Mouse (Mus musculus) testis, adult 2 months (tissue): ENCODE measurements around the gene Tex52. TPM values are rescaled to one million over a fixed set of nuclear protein-coding genes. Genes with fewer than 3 reads are reported as not detected.
A peak's percentile ranks its signal among the peaks of the same experiment; 100 is the strongest.

Experiments used
- H3K27ac ChIP-seq: fragments of 200-500 bp; 2 replicates; pipeline ENCODE4 v1.5.1; 2012; ENCODE audit warnings: low read depth, low read length; ENCODE audit not compliant: control insufficient read depth, insufficient read depth
- H3K27me3 ChIP-seq: fragments of 200-500 bp; 2 replicates; pipeline ENCODE4 v1.6.1; 2012; ENCODE audit warnings: mild to moderate bottlenecking, low read length, moderate library complexity; ENCODE audit not compliant: control insufficient read depth, insufficient read depth
- H3K36me3 ChIP-seq: fragments of 200-500 bp; 2 replicates; pipeline ENCODE4 v1.6.1; 2012; ENCODE audit warnings: mild to moderate bottlenecking, low read length; ENCODE audit not compliant: control insufficient read depth, insufficient read depth
- H3K4me1 ChIP-seq: fragments of 200-500 bp; 2 replicates; pipeline ENCODE4 v1.6.1; 2012; ENCODE audit warnings: low read length; ENCODE audit not compliant: control insufficient read depth, insufficient read depth
- H3K4me3 ChIP-seq: fragments of 200-500 bp; 2 replicates; pipeline ENCODE4 v1.5.1; 2012; ENCODE audit warnings: low read depth, mild to moderate bottlenecking, low read length, moderate library complexity, mixed read lengths; ENCODE audit not compliant: control insufficient read depth
- CTCF ChIP-seq: fragments of 200-500 bp; IDR thresholded peaks from 2 replicates; pipeline ENCODE4 v1.5.1; 2012; ENCODE audit warnings: low read depth, mild to moderate bottlenecking, inconsistent platforms, low read length, moderate library complexity; ENCODE audit not compliant: control insufficient read depth, insufficient read depth, insufficient replicate concordance
- POLR2A ChIP-seq: fragments of 200-500 bp; IDR thresholded peaks from 2 replicates; pipeline ENCODE4 v1.6.1; 2012; ENCODE audit warnings: low read depth, mild to moderate bottlenecking, inconsistent platforms, low read length, moderate library complexity; ENCODE audit not compliant: control insufficient read depth
- polyA plus RNA-seq: library from polyadenylated mRNA; depleted of rRNA; stranded (reverse); fragments of >200 nt; gene quantifications from 2 replicates; pipeline ENCODE4 v1.2.3, GENCODE M21; 2012

Gene Tex52
- polyA plus RNA-seq, 1 experiment, result 44.5 TPM

- Histone ChIP-seq H3K4me1 (peaks cover 9% of the 10 kb centered on the region), H3K27me3 (no peaks in the 10 kb centered on the region), H3K4me3 (no peak overlapping the region), H3K36me3 (no peaks in the 10 kb centered on the region), H3K27ac (no peak overlapping the region)
- TF ChIP-seq CTCF, result no peak
- no peak for TF ChIP-seq POLR2A
These were observed 24.3 kb downstream of the Tex52 start for GRCm38 (mm10) chr6:128399421-128400185.

- peaks cover 4% of the 10 kb centered on the region for H3K4me1 ChIP-seq
- TF ChIP-seq POLR2A (no peak), CTCF (no peak)
- H3K27ac ChIP-seq, result no peak overlapping the region
- H3K36me3 ChIP-seq, result no peaks in the 10 kb centered on the region
- no peaks in the 10 kb centered on the region for H3K27me3 ChIP-seq
- H3K4me3 ChIP-seq, result no peak overlapping the region
These were observed 29.5 kb downstream of the Tex52 start for GRCm38 (mm10) chr6:128404708-128405107.

- Histone ChIP-seq H3K27me3 (no peaks in the 10 kb centered on the region), H3K4me3 (no peak overlapping the region), H3K27ac (no peak overlapping the region), H3K4me1 (no peaks in the 10 kb centered on the region), H3K36me3 (no peaks in the 10 kb centered on the region; the same call in 1 of the 2 replicates)
- no peak for TF ChIP-seq POLR2A
- TF ChIP-seq CTCF, result no peak
These were observed 33.4 kb downstream of the Tex52 start for GRCm38 (mm10) chr6:128408544-128409125.

GRCm38 (mm10) chr6:128410305-128410704 is 35.0 kb downstream of the Tex52 start:
- no peak for TF ChIP-seq POLR2A
- Histone ChIP-seq H3K36me3 (no peaks in the 10 kb centered on the region; the same call in 1 of the 2 replicates), H3K4me3 (no peak overlapping the region), H3K27ac (no peak overlapping the region), H3K4me1 (no peaks in the 10 kb centered on the region), H3K27me3 (no peaks in the 10 kb centered on the region)

- H3K4me3 ChIP-seq, result no peak overlapping the region
- H3K36me3 ChIP-seq, result no peaks in the 10 kb centered on the region; the same call in 1 of the 2 replicates
These were observed 35.9 kb downstream of the Tex52 start for GRCm38 (mm10) chr6:128411115-128411514.

GRCm38 (mm10) chr6:128416169-128416568 is 40.9 kb downstream of the Tex52 start:
- Histone ChIP-seq H3K27me3 (no peaks in the 10 kb centered on the region), H3K36me3 (no peaks in the 10 kb centered on the region), H3K4me1 (peaks cover 4% of the 10 kb centered on the region; the same call in 1 of the 2 replicates), H3K27ac (no peak overlapping the region), H3K4me3 (no peak overlapping the region)
- TF ChIP-seq POLR2A, result no peak
- TF ChIP-seq CTCF, result no peak

More at GRCm38 (mm10) chr6:128411115-128411514, 35.9 kb downstream of the Tex52 start:
- no peaks in the 10 kb centered on the region for H3K27me3 ChIP-seq
- no peak overlapping the region for H3K27ac ChIP-seq
- TF ChIP-seq CTCF (peak; percentile 21; the same call in 1 of the 2 replicates), POLR2A (no peak)
- H3K4me1 ChIP-seq, result peaks cover 3% of the 10 kb centered on the region; the same call in 1 of the 2 replicates

GRCm38 (mm10) chr6:128418076-128418475 is 42.8 kb downstream of the Tex52 start:
- Histone ChIP-seq H3K4me3 (no peak overlapping the region), H3K36me3 (no peaks in the 10 kb centered on the region), H3K27me3 (no peaks in the 10 kb centered on the region), H3K4me1 (peaks cover 6% of the 10 kb centered on the region; the same call in 1 of the 2 replicates), H3K27ac (no peak overlapping the region)
- TF ChIP-seq POLR2A (no peak), CTCF (no peak)
